Mouse (Mus musculus) kidney, embryonic 14.5 days (tissue): ENCODE results near the gene Col1a2. TPM values are rescaled to one million over a fixed set of nuclear protein-coding genes. Genes with fewer than 3 reads are reported as not detected.

Experiments used
- ATAC-seq: fragments of 200-750 bp; cut with Nextera tagmentation; 2 replicates; pipeline ENCODE4 v1.8.0; 2017; ENCODE audit warnings: moderate number of reproducible peaks, mild to moderate bottlenecking, moderate TSS enrichment, moderate library complexity; ENCODE audit not compliant: low FRiP score, low TSS enrichment
- H3K27ac ChIP-seq: fragments of 300-500 bp; sonication (generic); 2 replicates; pipeline ENCODE4 v1.5.1; 2014; ENCODE audit warnings: low read depth, mild to moderate bottlenecking, low read length, moderate library complexity, mixed read lengths
- H3K27me3 ChIP-seq: fragments of 300-500 bp; sonication (generic); 2 replicates; pipeline ENCODE4 v1.6.1; 2014; ENCODE audit warnings: mild to moderate bottlenecking, low read length; ENCODE audit not compliant: control insufficient read depth, insufficient read depth
- H3K36me3 ChIP-seq: fragments of 300-500 bp; sonication (generic); 2 replicates; pipeline ENCODE4 v1.6.1; 2014; ENCODE audit warnings: low read length, mixed read lengths; ENCODE audit not compliant: control insufficient read depth, insufficient read depth
- H3K4me1 ChIP-seq: fragments of 300-500 bp; sonication (generic); 2 replicates; pipeline ENCODE4 v1.6.1; 2014; ENCODE audit warnings: low read length, mixed read lengths; ENCODE audit not compliant: control insufficient read depth, insufficient read depth
- H3K4me2 ChIP-seq: fragments of 300-500 bp; sonication (generic); replicated peaks from 2 replicates; pipeline ENCODE4 v1.6.1; 2014; ENCODE audit warnings: low read depth, mild to moderate bottlenecking, low read length
- H3K4me3 ChIP-seq: fragments of 300-500 bp; sonication (generic); 2 replicates; pipeline ENCODE4 v1.5.1; 2014; ENCODE audit warnings: mild to moderate bottlenecking, low read length
- H3K9ac ChIP-seq: fragments of 300-500 bp; sonication (generic); 2 replicates; pipeline ENCODE4 v1.6.1; 2014; ENCODE audit warnings: low read depth, mild to moderate bottlenecking, low read length, moderate library complexity
- H3K9me3 ChIP-seq: fragments of 300-500 bp; sonication (generic); 2 replicates; pipeline ENCODE4 v1.6.1; 2016; ENCODE audit warnings: low read length; ENCODE audit not compliant: control insufficient read depth
- WGBS: fragments of 180-500 bp; shearing (Covaris S2); extraction: QIAGEN DNeasy Blood & Tissue Kit; methylation state at CpG from one replicate; pipeline ENCODE4 v1.1.7; 2014; 5-methylcytosine and 5-hydroxymethylcytosine counted together
- polyA plus RNA-seq: library from polyadenylated mRNA; unstranded; fragments of >200 nt; fragmentation: Nextera tagmentation; extraction: Ambion mirVana; gene quantifications from 2 replicates; pipeline ENCODE4 v1.2.1, GENCODE M21; 2014

Col1a2 gene
- polyA plus RNA-seq, 1 experiment from 2014 or later, result 267 TPM

GRCm38 (mm10) chr6:4488349-4488748, 16.3 kb upstream of the Col1a2 start:
- ATAC-seq, result peak; percentile 59; the same call in 1 of the 2 replicates
- no peak overlapping the region for H3K4me3 ChIP-seq
- peak overlapping the region; percentile 97 for H3K27ac ChIP-seq
- H3K36me3 ChIP-seq, result no peaks in the 10 kb centered on the region
- peaks cover 8% of the 10 kb centered on the region for H3K4me1 ChIP-seq
- peak overlapping the region; percentile 29; the same call in 1 of the 2 replicates for H3K4me2 ChIP-seq
- H3K9me3 ChIP-seq, result no peaks in the 10 kb centered on the region
- 0% methylated on average over 1 of the region's 1 CpGs for WGBS
- no peaks in the 10 kb centered on the region for H3K27me3 ChIP-seq
- no peak overlapping the region for H3K9ac ChIP-seq

- ATAC-seq, result 0 out of 2 replicates have a peak, but pooled peaks have one; percentile 6
- Histone ChIP-seq H3K9me3 (no peaks in the 10 kb centered on the region), H3K4me3 (no peak overlapping the region), H3K27ac (peak overlapping the region; percentile 97), H3K27me3 (no peaks in the 10 kb centered on the region), H3K4me2 (peak overlapping the region; percentile 29), H3K36me3 (no peaks in the 10 kb centered on the region), H3K9ac (peak overlapping the region; percentile 28; the same call in 1 of the 2 replicates), H3K4me1 (peaks cover 8% of the 10 kb centered on the region)
- 4% methylated on average over 1 of the region's 1 CpGs for WGBS
These were observed 15.6 kb upstream of the Col1a2 start for GRCm38 (mm10) chr6:4488966-4489365.

- WGBS, result 16% methylated on average over 6 of the region's 6 CpGs
- ATAC-seq, result peak; percentile 96
- Histone ChIP-seq H3K9me3 (no peaks in the 10 kb centered on the region), H3K4me2 (peak overlapping the region; percentile 29), H3K27me3 (no peaks in the 10 kb centered on the region), H3K4me1 (peaks cover 8% of the 10 kb centered on the region), H3K4me3 (no peak overlapping the region), H3K27ac (peak overlapping the region; percentile 97), H3K9ac (peak overlapping the region; percentile 28; the same call in 1 of the 2 replicates), H3K36me3 (no peaks in the 10 kb centered on the region)
These were observed 15.0 kb upstream of the Col1a2 start for GRCm38 (mm10) chr6:4489366-4490245.

- WGBS, result 81% methylated on average over 2 of the region's 2 CpGs
- H3K27ac ChIP-seq, result no peak overlapping the region
These were observed 10.9 kb upstream of the Col1a2 start for GRCm38 (mm10) chr6:4493666-4494065.

GRCm38 (mm10) chr6:4496428-4496827, 8.2 kb upstream of the Col1a2 start:
- no peaks in the 10 kb centered on the region for H3K36me3 ChIP-seq
- 75% methylated on average over 1 of the region's 1 CpGs for WGBS
- H3K27me3 ChIP-seq, result no peaks in the 10 kb centered on the region
- H3K9ac ChIP-seq, result no peak overlapping the region
- H3K9me3 ChIP-seq, result no peaks in the 10 kb centered on the region
- H3K4me1 ChIP-seq, result no peaks in the 10 kb centered on the region
- H3K27ac ChIP-seq, result no peak overlapping the region
- no peak overlapping the region for H3K4me2 ChIP-seq
- ATAC-seq, result no peak
- H3K4me3 ChIP-seq, result no peak overlapping the region

More at GRCm38 (mm10) chr6:4493666-4494065, 10.9 kb upstream of the Col1a2 start:
- ATAC-seq, result no peak
- no peak overlapping the region for H3K4me2 ChIP-seq
- H3K27me3 ChIP-seq, result no peaks in the 10 kb centered on the region
- H3K4me1 ChIP-seq, result peaks cover 5% of the 10 kb centered on the region
- no peaks in the 10 kb centered on the region for H3K36me3 ChIP-seq
- no peak overlapping the region for H3K4me3 ChIP-seq
- H3K9me3 ChIP-seq, result no peaks in the 10 kb centered on the region
- H3K9ac ChIP-seq, result no peak overlapping the region

GRCm38 (mm10) chr6:4503106-4503505, 1.5 kb upstream of the Col1a2 start:
- Histone ChIP-seq H3K4me3 (no peak overlapping the region), H3K4me1 (no peaks in the 10 kb centered on the region), H3K36me3 (no peaks in the 10 kb centered on the region), H3K9ac (no peak overlapping the region), H3K27me3 (peaks cover 4% of the 10 kb centered on the region; the same call in 1 of the 2 replicates), H3K9me3 (no peaks in the 10 kb centered on the region), H3K27ac (no peak overlapping the region), H3K4me2 (no peak overlapping the region)
- no peak for ATAC-seq
- 0% methylated on average over 1 of the region's 1 CpGs for WGBS

- peak overlapping the region; percentile 32 for H3K4me3 ChIP-seq
- peaks cover 4% of the 10 kb centered on the region; the same call in 1 of the 2 replicates for H3K27me3 ChIP-seq
- 1% methylated on average over 31 of the region's 31 CpGs for WGBS
- H3K9ac ChIP-seq, result peak overlapping the region; percentile 48; the same call in 1 of the 2 replicates
- no peaks in the 10 kb centered on the region for H3K9me3 ChIP-seq
- no peaks in the 10 kb centered on the region for H3K4me1 ChIP-seq
- H3K4me2 ChIP-seq, result peak overlapping the region; percentile 69
- H3K36me3 ChIP-seq, result no peaks in the 10 kb centered on the region; the same call in 1 of the 2 replicates
- ATAC-seq, result peak; percentile 93
- H3K27ac ChIP-seq, result peak overlapping the region; percentile 59; the same call in 1 of the 2 replicates
These were observed 764 bp downstream of the Col1a2 start for GRCm38 (mm10) chr6:4505158-4505997.

- WGBS, result 4% methylated on average over 11 of the region's 11 CpGs
- H3K27ac ChIP-seq, result 0 out of 2 replicates have a peak overlapping the region, but pooled peaks have one; percentile 5
- no peaks in the 10 kb centered on the region for H3K4me1 ChIP-seq
- peaks cover 4% of the 10 kb centered on the region; the same call in 1 of the 2 replicates for H3K27me3 ChIP-seq
- H3K9me3 ChIP-seq, result no peaks in the 10 kb centered on the region
- peak overlapping the region; percentile 32 for H3K4me3 ChIP-seq
- no peaks in the 10 kb centered on the region; the same call in 1 of the 2 replicates for H3K36me3 ChIP-seq
- H3K4me2 ChIP-seq, result peak overlapping the region; percentile 69
- no peak for ATAC-seq
- peak overlapping the region; percentile 48; the same call in 1 of the 2 replicates for H3K9ac ChIP-seq
These were observed 1.5 kb downstream of the Col1a2 start for GRCm38 (mm10) chr6:4506106-4506505.
